Mouse (Mus musculus) liver, embryonic 14.5 days (tissue): ENCODE results near the gene Sesn1. TPM values are rescaled to one million over a fixed set of nuclear protein-coding genes. Genes with fewer than 3 reads are reported as not detected.

ENCODE experiments used
- ATAC-seq: fragments of 200-750 bp; cut with Nextera tagmentation; 2 replicates; pipeline ENCODE4 v1.8.0; 2017; ENCODE audit warnings: moderate number of reproducible peaks, mild to moderate bottlenecking, moderate library complexity; ENCODE audit not compliant: insufficient read depth
- DNase-seq, 3 experiments: peaks; one replicate each; pipeline ENCODE4 v3.0.0-alpha.2; 2012 to 2013; ENCODE audit warnings: low read depth in 3 of 3, low spot score in 3 of 3
- H3K27ac ChIP-seq: fragments of 300-500 bp; sonication (generic); 2 replicates; pipeline ENCODE4 v1.5.1; 2014; ENCODE audit warnings: moderate library complexity, mild to moderate bottlenecking, control low read depth, inconsistent platforms
- H3K27me3 ChIP-seq: fragments of 300-500 bp; sonication (generic); 2 replicates; pipeline ENCODE4 v1.6.1; 2014; ENCODE audit warnings: mild to moderate bottlenecking, low read length, moderate library complexity; ENCODE audit not compliant: control insufficient read depth, insufficient read depth
- H3K36me3 ChIP-seq: fragments of 300-500 bp; sonication (generic); replicated peaks from 2 replicates; pipeline ENCODE4 v1.6.1; 2014; ENCODE audit warnings: low read depth; ENCODE audit not compliant: control insufficient read depth, insufficient read depth
- H3K4me1 ChIP-seq, 2 experiments: fragments of 200-500 bp in 1 of 2; fragments of 300-500 bp in 1 of 2; sonication (generic) in 1 of 2; replicated peaks; 2 replicates each; pipeline ENCODE4 v1.6.1; 2012 to 2014; ENCODE audit warnings: antibody characterized with exemption in 1 of 2, inconsistent platforms in 1 of 2, low read length in 1 of 2; ENCODE audit not compliant: control insufficient read depth in 2 of 2, insufficient read depth in 2 of 2
- H3K4me2 ChIP-seq: fragments of 300-500 bp; sonication (generic); 2 replicates; pipeline ENCODE4 v1.6.1; 2014; ENCODE audit warnings: low read depth, mild to moderate bottlenecking, control low read depth, moderate library complexity
- H3K4me3 ChIP-seq, 2 experiments: fragments of 200-500 bp in 1 of 2; fragments of 300-500 bp in 1 of 2; sonication (generic) in 1 of 2; 2 replicates each; pipeline ENCODE4 v1.5.1; 2012 to 2014; ENCODE audit warnings: low read depth in 2 of 2, low read length in 2 of 2, mild to moderate bottlenecking in 2 of 2, control low read depth in 1 of 2, inconsistent platforms in 1 of 2, moderate library complexity in 1 of 2; ENCODE audit not compliant: insufficient read depth in 1 of 2
- H3K9ac ChIP-seq: fragments of 300-500 bp; sonication (generic); replicated peaks from 2 replicates; pipeline ENCODE4 v1.6.1; 2014; ENCODE audit warnings: mild to moderate bottlenecking, control low read depth, moderate library complexity
- H3K9me3 ChIP-seq: fragments of 300-500 bp; sonication (generic); 2 replicates; pipeline ENCODE4 v1.6.1; 2016; ENCODE audit warnings: low read length, mixed read lengths; ENCODE audit not compliant: control insufficient read depth
- CTCF ChIP-seq: IDR thresholded peaks from 2 replicates; pipeline ENCODE4 v1.5.1; 2016; ENCODE audit warnings: antibody characterized with exemption, low read depth, control low read depth
- EP300 ChIP-seq: IDR thresholded peaks from 2 replicates; pipeline ENCODE4 v1.6.1; 2016; ENCODE audit warnings: antibody characterized with exemption, low read depth
- WGBS: fragments of 180-500 bp; shearing (Covaris S2); extraction: QIAGEN DNeasy Blood & Tissue Kit; methylation state at CpG from one replicate; pipeline ENCODE4 v1.1.7; 2014; ENCODE audit not compliant: insufficient replicate concordance; 5-methylcytosine and 5-hydroxymethylcytosine counted together
- polyA plus RNA-seq, 2 experiments: library from polyadenylated mRNA; depleted of rRNA in 1 of 2; stranded (reverse) in 1 of 2; unstranded in 1 of 2; fragments of >200 nt; fragmentation: Nextera tagmentation in 1 of 2; extraction: Ambion mirVana in 1 of 2; gene quantifications; 2 replicates each; pipeline versions ENCODE4 v1.2.1 to v1.2.3; 2012 to 2014

The Sesn1 gene
- polyA plus RNA-seq, 2 experiments: 15.2 to 19.2 TPM

DNA sequence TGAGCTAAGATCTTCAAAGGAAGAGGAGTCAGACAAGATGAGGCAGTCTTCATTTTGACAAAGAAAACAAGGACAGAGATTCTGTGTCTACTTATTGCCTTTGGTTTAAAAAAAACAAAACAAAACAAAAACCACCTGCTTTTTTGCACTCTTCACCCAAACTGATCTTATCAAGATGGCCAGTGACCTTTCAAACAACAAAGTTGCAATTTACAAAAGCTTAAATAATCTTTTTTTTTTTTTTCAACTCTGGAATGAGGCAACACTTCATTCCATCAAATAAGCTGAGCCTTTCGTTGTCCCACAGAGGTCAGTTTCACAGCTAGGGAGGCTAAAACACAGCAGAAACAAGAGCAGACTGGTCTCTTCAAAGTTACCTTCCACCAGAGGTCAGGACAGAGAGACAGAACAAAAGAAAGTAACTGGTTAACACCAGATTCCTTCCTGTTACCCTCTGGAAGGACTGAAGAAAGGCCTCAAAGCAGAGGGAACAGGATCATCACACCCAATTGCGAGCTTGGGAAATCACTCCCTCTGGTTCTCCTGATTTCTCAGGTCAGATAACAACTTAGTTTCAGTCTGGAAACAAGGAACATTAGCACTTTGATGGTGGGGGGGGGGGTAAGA lies 3.9 kb upstream of the Sesn1 start:
- Histone ChIP-seq H3K4me1 (peaks cover 0 to 2% of the 10 kb centered on the region in 2 experiments; a peak in 2 of 4 replicates), H3K27ac (no peak overlapping the region), H3K27me3 (no peaks in the 10 kb centered on the region), H3K4me2 (no peak overlapping the region), H3K9me3 (peaks cover 2% of the 10 kb centered on the region; the same call in 1 of the 2 replicates), H3K4me3 (no peak overlapping the region), H3K9ac (no peak overlapping the region), H3K36me3 (peaks cover 13% of the 10 kb centered on the region)
- DNase-seq (no peak), ATAC-seq (no peak)
- TF ChIP-seq CTCF: no peak
- no peak for TF ChIP-seq EP300
- 75% methylated on average over 2 of the region's 2 CpGs for WGBS

DNA sequence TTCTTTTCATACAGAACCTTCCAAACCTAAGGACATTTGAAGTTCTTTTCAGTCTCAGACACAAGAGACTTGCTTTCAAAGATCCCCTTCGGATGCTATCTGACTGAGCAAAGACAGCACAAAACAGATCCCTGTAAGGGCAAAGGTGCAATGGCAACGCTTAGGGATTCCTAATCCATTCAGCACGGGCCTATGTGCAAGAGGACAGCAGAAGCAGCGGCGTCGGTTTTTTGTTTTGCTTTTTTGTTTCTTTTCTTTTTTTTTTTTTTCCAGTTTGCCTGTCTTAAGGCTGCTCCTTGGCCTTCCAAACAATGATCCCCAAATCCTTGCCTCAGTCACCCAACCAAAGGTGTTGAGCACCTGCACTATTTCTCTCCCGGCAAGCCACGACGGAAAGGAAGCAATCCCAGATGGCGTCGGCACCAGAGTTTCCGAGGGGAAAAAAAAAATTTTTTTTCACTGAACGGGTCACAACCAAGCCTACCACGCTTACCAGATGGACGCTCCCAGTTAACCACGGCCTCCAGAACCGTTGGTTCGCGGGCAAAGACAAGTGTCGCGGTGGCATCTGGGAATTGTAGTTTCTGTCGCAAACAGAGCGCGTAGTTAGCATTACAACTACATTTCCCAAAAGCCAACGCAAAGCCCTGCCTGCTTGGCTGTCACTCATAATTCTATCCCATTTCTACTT lies 510 bp upstream of the Sesn1 start:
- TF ChIP-seq EP300 (no peak; the same call in 1 of the 2 replicates), CTCF (no peak)

DNA sequence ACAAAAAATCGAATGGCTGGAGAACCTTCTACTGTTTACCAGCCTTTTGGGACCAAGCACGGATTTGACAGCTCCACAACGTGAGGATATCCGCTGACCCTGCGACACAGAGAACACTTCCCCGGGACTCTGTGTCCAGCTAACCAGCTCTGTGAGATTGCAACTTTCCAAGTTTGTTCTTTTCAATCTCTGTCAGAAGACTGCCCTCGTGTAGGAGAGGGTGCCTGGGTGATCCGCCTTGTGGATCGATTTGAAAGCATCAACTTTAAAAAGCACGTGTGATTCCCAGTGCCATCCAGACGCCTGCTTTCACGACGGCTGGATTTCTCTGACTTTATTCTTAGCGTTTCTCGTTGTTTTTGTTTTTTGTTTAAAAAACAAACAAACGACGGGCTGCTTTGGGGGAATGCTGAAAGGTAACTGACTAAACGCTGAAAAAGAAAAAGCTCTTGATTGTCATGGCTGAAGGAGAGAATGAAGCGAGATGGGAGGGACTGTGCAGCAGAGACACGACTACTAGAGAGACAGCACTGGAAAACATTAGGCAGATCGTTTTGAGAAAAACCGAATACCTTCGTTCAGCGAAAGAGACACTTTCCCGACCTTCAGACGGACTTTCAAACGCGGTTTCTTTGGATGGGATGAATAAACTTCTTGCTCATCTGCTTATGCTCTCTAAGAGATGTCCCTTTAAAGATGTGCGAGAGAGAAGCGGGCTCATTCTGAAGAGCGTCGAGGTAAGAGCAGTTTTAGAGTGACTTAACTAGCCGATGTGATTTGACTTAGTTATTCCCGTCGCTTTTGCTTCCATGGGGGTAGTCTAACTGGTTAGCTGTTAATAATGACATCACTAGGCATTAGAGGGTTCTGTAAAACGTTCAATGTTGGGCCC lies 1.1 kb downstream of the Sesn1 start:
- Histone ChIP-seq H3K9ac (peak overlapping the region; percentile 90), H3K27me3 (no peaks in the 10 kb centered on the region), H3K4me1 (peaks cover 18 to 29% of the 10 kb centered on the region in 2 experiments), H3K4me3 (peak overlapping the region; percentile 79 to 89), H3K4me2 (peak overlapping the region; percentile 94), H3K27ac (peak overlapping the region; percentile 94), H3K9me3 (no peaks in the 10 kb centered on the region), H3K36me3 (no peaks in the 10 kb centered on the region)
- ATAC-seq (peak; percentile 2), DNase-seq (peak in 1 of 3 experiments; percentile 30)
- TF ChIP-seq EP300: no peak
- TF ChIP-seq CTCF: no peak
- under 1% methylated on average over 36 of the region's 36 CpGs for WGBS

More for the DNA sequence above, 510 bp upstream of the Sesn1 start:
- ATAC-seq (peak; percentile 77), DNase-seq (peak; percentile 86 to 92 (median 89))
- peak overlapping the region; percentile 90 for H3K9ac ChIP-seq
- no peaks in the 10 kb centered on the region for H3K9me3 ChIP-seq
- peaks cover 15 to 24% of the 10 kb centered on the region in 2 experiments for H3K4me1 ChIP-seq
- H3K4me2 ChIP-seq: peak overlapping the region; percentile 94
- H3K27me3 ChIP-seq: no peaks in the 10 kb centered on the region
- H3K4me3 ChIP-seq: peak overlapping the region; percentile 79 to 89
- H3K27ac ChIP-seq: peak overlapping the region; percentile 94
- H3K36me3 ChIP-seq: no peaks in the 10 kb centered on the region
- 2% methylated on average over 25 of the region's 25 CpGs for WGBS

DNA sequence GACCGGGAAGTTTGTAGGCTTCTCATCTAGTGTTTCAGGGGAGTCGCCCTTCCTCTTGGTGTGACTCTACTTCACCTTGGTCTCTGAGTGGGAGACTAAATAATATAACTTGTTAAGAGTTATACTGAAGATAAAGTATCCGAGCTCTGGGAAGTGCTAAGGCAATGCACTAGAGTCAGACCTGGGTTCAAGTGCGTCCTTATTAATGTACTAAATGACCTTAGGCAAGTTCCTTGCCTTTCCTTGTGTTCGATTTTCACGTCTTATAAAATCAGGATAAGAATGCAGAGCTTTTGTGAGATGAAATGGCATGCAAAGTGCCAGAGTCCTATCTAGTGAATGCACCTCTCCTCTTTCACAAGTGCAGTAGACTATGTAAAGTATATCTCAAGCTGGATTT lies 2.8 kb downstream of the Sesn1 start:
- TF ChIP-seq CTCF (no peak), EP300 (no peak)
- H3K9ac ChIP-seq: peak overlapping the region; percentile 25
- peak overlapping the region; percentile 24 to 89; a peak in 3 of 4 replicates for H3K4me3 ChIP-seq
- DNase-seq (no peak), ATAC-seq (no peak)
- no peaks in the 10 kb centered on the region for H3K9me3 ChIP-seq
- peak overlapping the region; percentile 94 for H3K4me2 ChIP-seq
- H3K27ac ChIP-seq: no peak overlapping the region
- H3K36me3 ChIP-seq: no peaks in the 10 kb centered on the region
- WGBS: 49% methylated on average over 6 of the region's 6 CpGs
- no peaks in the 10 kb centered on the region for H3K27me3 ChIP-seq
- peaks cover 18 to 34% of the 10 kb centered on the region in 2 experiments for H3K4me1 ChIP-seq
